8 mouse cellular contexts compared by ENCODE assay signal in genomic region chr7:29954731-29955130, GRCm38 (mm10). TPM values are rescaled to one million over a fixed set of nuclear protein-coding genes. Genes with fewer than 3 reads are reported as not detected.
DNase-seq lines count a peak whose midpoint lies in the region; ATAC-seq and TF ChIP-seq lines count a peak whose summit lies in the region.

No protein-coding gene starts in this region.

- intact Hi-C loops in heart, postnatal 36 days (cut with DNase I), result loop anchor here (2.0 to 5.0 kb wide), 3 partner anchors 28 to 137 kb away; partner anchors contain the start of genes Zfp383, Zfp568 and Zfp790

- TF ChIP-seq CTCF in kidney, adult 2 months (conservative IDR thresholded peaks at IDR 0.05; ENCODE audit: insufficient read depth, insufficient read length, low read depth, low read length), result peak; percentile 67

- no peaks in the 10 kb centered on the region for H3K27me3 ChIP-seq in kidney, adult 2 months (replicated peaks; ENCODE audit: control insufficient read depth, insufficient read depth, low read length)
- H3K27me3 ChIP-seq in kidney, embryonic 14.5 days (ENCODE audit: control insufficient read depth, insufficient read depth, low read length), result no peaks in the 10 kb centered on the region
- H3K27me3 ChIP-seq in embryonic facial prominence, embryonic 11.5 days (ENCODE audit: control insufficient read depth, insufficient read depth, low read length), result no peaks in the 10 kb centered on the region
- no peaks in the 10 kb centered on the region for H3K27me3 ChIP-seq in limb, embryonic 14.5 days (ENCODE audit: control insufficient read depth, insufficient read depth, low read length)
- H3K27me3 ChIP-seq in midbrain, embryonic 15.5 days (replicated peaks), result no peaks in the 10 kb centered on the region

- H3K36me3 ChIP-seq in kidney, adult 2 months (ENCODE audit: control insufficient read depth, insufficient read depth, low read length), result no peaks in the 10 kb centered on the region
- peaks cover 10% of the 10 kb centered on the region for H3K36me3 ChIP-seq in kidney, embryonic 14.5 days (ENCODE audit: control insufficient read depth, insufficient read depth, low read length)
- H3K36me3 ChIP-seq in embryonic facial prominence, embryonic 11.5 days (replicated peaks; ENCODE audit: control insufficient read depth, insufficient read depth, low read depth, low read length), result peaks cover 1% of the 10 kb centered on the region
- H3K36me3 ChIP-seq in limb, embryonic 14.5 days (ENCODE audit: control insufficient read depth, insufficient read depth, low read length), result peaks cover 10% of the 10 kb centered on the region
- H3K36me3 ChIP-seq in midbrain, embryonic 15.5 days (replicated peaks), result 0 out of 2 replicates have a peak, but pooled peaks cover 7% of the 10 kb centered on the region

- ATAC-seq in kidney, embryonic 14.5 days (ENCODE audit: low FRiP score, low TSS enrichment), result no peak
- ATAC-seq in embryonic facial prominence, embryonic 11.5 days (replicated peaks; ENCODE audit: insufficient number of reproducible peaks, low FRiP score, low TSS enrichment, low read depth), result no peak
- ATAC-seq in limb, embryonic 14.5 days (ENCODE audit: low FRiP score, low read depth), result no peak
- ATAC-seq in midbrain, embryonic 15.5 days (replicated peaks), result no peak

- DNase-seq in kidney, adult 2 months, result peak; percentile 70
- DNase-seq in adrenal gland, adult (ENCODE audit: inconsistent age in 2 of 2, low spot score in 1 of 2), result peak; percentile 37 to 79
- DNase-seq in embryonic facial prominence, embryonic 11.5 days (ENCODE audit: low spot score), result peak; percentile 73
- DNase-seq in heart, postnatal 36 days, result peak; percentile 26 to 53
- DNase-seq in limb, embryonic 14.5 days (ENCODE audit: low spot score), result peak; percentile 55
- peak; percentile 20 to 23 for DNase-seq in thymus, postnatal 36 days

- no peak overlapping the region; the same call in 1 of the 2 replicates for H3K4me2 ChIP-seq in kidney, embryonic 14.5 days (replicated peaks; ENCODE audit: low read depth, low read length)
- no peak overlapping the region for H3K4me2 ChIP-seq in embryonic facial prominence, embryonic 11.5 days (ENCODE audit: low read depth, low read length)
- H3K4me2 ChIP-seq in limb, embryonic 14.5 days (replicated peaks; ENCODE audit: low read depth, low read length, severe bottlenecking), result peak overlapping the region; percentile 49
- peak overlapping the region; percentile 56; the same call in 1 of the 2 replicates for H3K4me2 ChIP-seq in midbrain, embryonic 15.5 days

- no peak for TF ChIP-seq POLR2A in kidney, adult 2 months (IDR thresholded peaks at IDR 0.05; ENCODE audit: low read depth, low read length)
- no peak for TF ChIP-seq POLR2A in limb, embryonic 14.5 days (IDR thresholded peaks at IDR 0.05; ENCODE audit: borderline replicate concordance, extremely low read depth, insufficient read depth, insufficient read length)

- H3K4me3 ChIP-seq in kidney, adult 2 months (ENCODE audit: insufficient read depth, low read depth, low read length), result no peak overlapping the region
- no peak overlapping the region for H3K4me3 ChIP-seq in kidney, embryonic 14.5 days (ENCODE audit: low read length)
- H3K4me3 ChIP-seq in embryonic facial prominence, embryonic 11.5 days (ENCODE audit: low read depth, low read length), result no peak overlapping the region; the same call in 1 of the 2 replicates
- no peak overlapping the region for H3K4me3 ChIP-seq in limb, embryonic 14.5 days (replicated peaks; ENCODE audit: low read length)
- no peak overlapping the region for H3K4me3 ChIP-seq in midbrain, embryonic 15.5 days

- no peak overlapping the region for H3K27ac ChIP-seq in kidney, adult 2 months (ENCODE audit: insufficient read depth, low read depth, low read length)
- no peak overlapping the region for H3K27ac ChIP-seq in kidney, embryonic 14.5 days (ENCODE audit: low read depth, low read length)
- no peak overlapping the region for H3K27ac ChIP-seq in embryonic facial prominence, embryonic 11.5 days (replicated peaks; ENCODE audit: low read depth, low read length)
- no peak overlapping the region for H3K27ac ChIP-seq in limb, embryonic 14.5 days (replicated peaks; ENCODE audit: low read depth, low read length)
- H3K27ac ChIP-seq in midbrain, embryonic 15.5 days, result no peak overlapping the region

- no peak overlapping the region for H3K9ac ChIP-seq in kidney, embryonic 14.5 days (ENCODE audit: low read depth, low read length)
- no peak overlapping the region for H3K9ac ChIP-seq in embryonic facial prominence, embryonic 11.5 days (replicated peaks; ENCODE audit: low read length)
- H3K9ac ChIP-seq in limb, embryonic 14.5 days (ENCODE audit: low read depth, low read length, severe bottlenecking), result 0 out of 2 replicates have a peak overlapping the region, but pooled peaks have one; percentile 90
- no peak overlapping the region for H3K9ac ChIP-seq in midbrain, embryonic 15.5 days

- WGBS in kidney, adult 2 months, result 11% methylated on average over 4 of the region's 4 CpGs
- 23% methylated on average over 4 of the region's 4 CpGs for WGBS in kidney, embryonic 14.5 days
- 23% methylated on average over 4 of the region's 4 CpGs for WGBS in embryonic facial prominence, embryonic 11.5 days
- WGBS in limb, embryonic 14.5 days, result 29% methylated on average over 4 of the region's 4 CpGs
- WGBS in midbrain, embryonic 15.5 days, result 20% methylated on average over 4 of the region's 4 CpGs

- H3K9me3 ChIP-seq in kidney, embryonic 14.5 days (ENCODE audit: control insufficient read depth, low read length), result no peaks in the 10 kb centered on the region
- no peaks in the 10 kb centered on the region for H3K9me3 ChIP-seq in embryonic facial prominence, embryonic 11.5 days (replicated peaks; ENCODE audit: control insufficient read depth, low read length)
- H3K9me3 ChIP-seq in limb, embryonic 14.5 days (ENCODE audit: control insufficient read depth, low read length), result no peaks in the 10 kb centered on the region
- no peaks in the 10 kb centered on the region for H3K9me3 ChIP-seq in midbrain, embryonic 15.5 days

- no peaks in the 10 kb centered on the region for H3K4me1 ChIP-seq in kidney, adult 2 months (ENCODE audit: control insufficient read depth, insufficient read depth, low read length)
- no peaks in the 10 kb centered on the region for H3K4me1 ChIP-seq in kidney, embryonic 14.5 days (ENCODE audit: control insufficient read depth, insufficient read depth, low read length)
- no peaks in the 10 kb centered on the region for H3K4me1 ChIP-seq in embryonic facial prominence, embryonic 11.5 days (ENCODE audit: control insufficient read depth, insufficient read depth, low read length)
- H3K4me1 ChIP-seq in limb, embryonic 14.5 days (ENCODE audit: control insufficient read depth, insufficient read depth, low read length), result 0 out of 2 replicates have a peak, but pooled peaks cover 4% of the 10 kb centered on the region
- H3K4me1 ChIP-seq in midbrain, embryonic 15.5 days, result peaks cover 10% of the 10 kb centered on the region

RNA-seq across cellular contexts. Expression of gene Zfp74, which starts 0.8 kb away (rescaled TPM):
- 4.7 and 5.0 TPM in 2 replicates for polyA plus RNA-seq in kidney, adult 2 months (2012; rRNA removed)
- 7.2 and 11.0 TPM in 2 replicates for polyA plus RNA-seq in kidney, embryonic 14.5 days (2014; fragmentation: Nextera tagmentation; extraction: Ambion mirVana)
- 10.0 and 13.7 TPM in 2 replicates for polyA plus RNA-seq in embryonic facial prominence, embryonic 11.5 days (2014; fragmentation: Nextera tagmentation; extraction: Ambion mirVana)
- total RNA-seq in heart, postnatal 36 days (2021), result 1 to 10 TPM; 5.9 TPM
- 8.1 and 11.0 TPM in 2 replicates for polyA plus RNA-seq in limb, embryonic 14.5 days (2012; rRNA removed)
- polyA plus RNA-seq in limb, embryonic 14.5 days (2014; fragmentation: Nextera tagmentation; extraction: Ambion mirVana), result 10.5 and 13.7 TPM in 2 replicates
- 23.4 and 24.2 TPM in 2 replicates for polyA plus RNA-seq in midbrain, embryonic 15.5 days (2015; fragmentation: Nextera tagmentation; extraction: Ambion mirVana)

RNA-seq across cellular contexts. Expression of gene Zfp568, which starts 29.0 kb away (rescaled TPM):
- 4.5 and 5.0 TPM in 2 replicates for polyA plus RNA-seq in kidney, adult 2 months (2012; rRNA removed)
- polyA plus RNA-seq in kidney, embryonic 14.5 days (2014; fragmentation: Nextera tagmentation; extraction: Ambion mirVana), result 13.4 and 26.6 TPM in 2 replicates
- 19.5 and 20.0 TPM in 2 replicates for polyA plus RNA-seq in embryonic facial prominence, embryonic 11.5 days (2014; fragmentation: Nextera tagmentation; extraction: Ambion mirVana)
- total RNA-seq in heart, postnatal 36 days (2021), result 10 to 100 TPM; 22.0 to 22.7 TPM
- 23.8 and 25.4 TPM in 2 replicates for polyA plus RNA-seq in limb, embryonic 14.5 days (2012; rRNA removed)
- 26.2 and 26.8 TPM in 2 replicates for polyA plus RNA-seq in limb, embryonic 14.5 days (2014; fragmentation: Nextera tagmentation; extraction: Ambion mirVana)
- polyA plus RNA-seq in midbrain, embryonic 15.5 days (2015; fragmentation: Nextera tagmentation; extraction: Ambion mirVana), result 6.0 and 7.0 TPM in 2 replicates

RNA-seq across cellular contexts. Expression of gene Zfp383, which starts 46.7 kb away (rescaled TPM):
- 1.1 and 1.5 TPM in 2 replicates for polyA plus RNA-seq in kidney, adult 2 months (2012; rRNA removed)
- 5.7 and 7.2 TPM in 2 replicates for polyA plus RNA-seq in kidney, embryonic 14.5 days (2014; fragmentation: Nextera tagmentation; extraction: Ambion mirVana)
- 10.3 and 12.6 TPM in 2 replicates for polyA plus RNA-seq in embryonic facial prominence, embryonic 11.5 days (2014; fragmentation: Nextera tagmentation; extraction: Ambion mirVana)
- 1 to 10 TPM; 6.1 to 9.9 TPM for total RNA-seq in heart, postnatal 36 days (2021)
- 13.8 and 13.9 TPM in 2 replicates for polyA plus RNA-seq in limb, embryonic 14.5 days (2012; rRNA removed)
- 9.5 and 10.5 TPM in 2 replicates for polyA plus RNA-seq in limb, embryonic 14.5 days (2014; fragmentation: Nextera tagmentation; extraction: Ambion mirVana)
- 7.2 and 7.7 TPM in 2 replicates for polyA plus RNA-seq in midbrain, embryonic 15.5 days (2015; fragmentation: Nextera tagmentation; extraction: Ambion mirVana)

RNA-seq across cellular contexts. Expression of gene Zfp27, which starts 48.4 kb away (rescaled TPM):
- 2.1 and 2.4 TPM in 2 replicates for polyA plus RNA-seq in kidney, adult 2 months (2012; rRNA removed)
- polyA plus RNA-seq in kidney, embryonic 14.5 days (2014; fragmentation: Nextera tagmentation; extraction: Ambion mirVana), result 8.7 and 13.0 TPM in 2 replicates
- polyA plus RNA-seq in embryonic facial prominence, embryonic 11.5 days (2014; fragmentation: Nextera tagmentation; extraction: Ambion mirVana), result 14.8 and 15.5 TPM in 2 replicates
- 1 to 10 TPM; 7.9 to 8.9 TPM for total RNA-seq in heart, postnatal 36 days (2021)
- polyA plus RNA-seq in limb, embryonic 14.5 days (2012; rRNA removed), result 10.1 and 11.9 TPM in 2 replicates
- polyA plus RNA-seq in limb, embryonic 14.5 days (2014; fragmentation: Nextera tagmentation; extraction: Ambion mirVana), result 13.6 and 14.4 TPM in 2 replicates
- 15.5 and 16.0 TPM in 2 replicates for polyA plus RNA-seq in midbrain, embryonic 15.5 days (2015; fragmentation: Nextera tagmentation; extraction: Ambion mirVana)

Comparison
In these comparisons a context has a peak if more than half of its experiments do, and no peak if none do; other contexts are left out.
1. DNase-seq: peak in every context shown above with its lines; median percentile 73 in embryonic facial prominence, embryonic 11.5 days; 70 in kidney, adult 2 months; 58 in adrenal gland, adult; 55 in limb, embryonic 14.5 days; 40 in heart, postnatal 36 days; 22 in thymus, postnatal 36 days.
2. H3K4me2 ChIP-seq: peak in limb, embryonic 14.5 days (single experiment) and midbrain, embryonic 15.5 days (single experiment); none in kidney, embryonic 14.5 days (single experiment) and embryonic facial prominence, embryonic 11.5 days (single experiment).